Mouse (Mus musculus): ENCODE data around the gene Gm21972. TPM values are rescaled to one million over a fixed set of nuclear protein-coding genes. Genes with fewer than 3 reads are reported as not detected.

Gene Gm21972
- polyA plus RNA-seq, 1 experiment, result 1.0 TPM

DNA sequence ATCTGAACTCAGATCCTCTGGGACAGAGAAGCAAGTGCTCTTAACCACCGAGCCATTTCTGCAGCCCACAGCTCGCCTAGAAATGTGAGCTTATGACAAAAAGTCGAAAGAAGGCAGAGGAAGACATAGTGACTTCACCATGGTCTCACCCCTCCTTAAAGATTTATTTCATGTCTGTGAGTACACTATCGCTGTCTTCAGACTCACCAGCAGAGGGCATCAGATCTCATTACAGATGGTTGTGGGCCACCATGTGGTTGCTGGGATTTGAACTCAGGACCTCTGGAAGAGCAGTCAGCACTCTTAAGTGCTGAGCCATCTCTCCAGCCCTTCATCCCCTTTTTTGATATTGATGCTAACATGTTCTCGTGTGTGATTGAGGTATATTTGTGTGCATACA lies 41.2 kb downstream of the Gm21972 start:
- no peak for TF ChIP-seq TCF3 (IDR thresholded peaks at IDR 0.05; ENCODE audit: insufficient read length, low read depth)
- TF ChIP-seq MYOD1 (IDR thresholded peaks at IDR 0.05; ENCODE audit: control insufficient read depth in 1 of 3, insufficient read length in 2 of 3, low read depth in 2 of 3), result no peak
- TF ChIP-seq SRF (IDR thresholded peaks at IDR 0.05; ENCODE audit: control insufficient read depth, insufficient read length, low read depth), result no peak
- no peak for TF ChIP-seq TCF12 (IDR thresholded peaks at IDR 0.05; ENCODE audit: insufficient read depth, poor library complexity, severe bottlenecking)
- no peak for TF ChIP-seq CEBPB (IDR thresholded peaks at IDR 0.05; ENCODE audit: insufficient read depth, poor library complexity, severe bottlenecking)
- no peak for TF ChIP-seq REST (IDR thresholded peaks at IDR 0.05; ENCODE audit: insufficient read depth, insufficient read length)
- no peak for TF ChIP-seq USF1 (IDR thresholded peaks at IDR 0.05; ENCODE audit: low read depth)
- no peak for TF ChIP-seq POLR2AphosphoS2 (IDR thresholded peaks at IDR 0.05; ENCODE audit: insufficient read length, low read depth)
- no peak for TF ChIP-seq POLR2A (IDR thresholded peaks at IDR 0.05; ENCODE audit: insufficient read length, low read depth)
- no peak for TF ChIP-seq MAX (IDR thresholded peaks at IDR 0.05; ENCODE audit: low read depth)
- TF ChIP-seq E2F4 (IDR thresholded peaks at IDR 0.05; ENCODE audit: insufficient read depth), result no peak
- TF ChIP-seq MYOG (IDR thresholded peaks at IDR 0.05; ENCODE audit: control insufficient read depth in 1 of 3, insufficient read depth in 1 of 3, insufficient read length in 2 of 3, low read depth in 2 of 3), result no peak
- H3K36me3 ChIP-seq (ENCODE audit: control insufficient read depth, insufficient read depth), result peaks cover 8% of the 10 kb centered on the region
- no peaks in the 10 kb centered on the region for H3K79me2 ChIP-seq (ENCODE audit: control insufficient read depth, insufficient read depth)
- no peak overlapping the region for H3ac ChIP-seq (ENCODE audit: control insufficient read depth, insufficient read length)
- H3K27me3 ChIP-seq (ENCODE audit: control insufficient read depth, insufficient read depth, insufficient read length), result no peaks in the 10 kb centered on the region
- H3K4me3 ChIP-seq, result no peak overlapping the region
- no peak overlapping the region for H3K4me2 ChIP-seq (ENCODE audit: low read depth)

DNA sequence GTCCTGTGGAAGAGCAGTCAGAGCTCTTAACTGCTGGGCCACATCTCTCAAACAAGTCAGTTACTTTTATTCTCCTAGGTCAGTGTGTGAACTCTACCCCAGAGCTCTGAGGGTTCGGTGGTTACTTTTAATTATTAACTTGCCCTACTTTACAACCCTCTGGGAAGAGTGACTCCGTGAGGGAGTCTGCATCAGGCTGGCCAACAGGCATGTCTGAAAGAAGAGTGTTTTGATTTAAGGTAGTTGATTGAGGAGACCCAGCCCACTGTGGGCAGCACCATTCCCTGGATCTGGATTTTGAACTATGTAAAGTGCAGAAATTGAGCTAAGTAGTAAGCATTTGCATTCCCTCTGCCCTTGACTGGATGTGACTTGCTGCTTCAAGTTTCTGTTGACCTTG lies 42.6 kb downstream of the Gm21972 start:
- no peak overlapping the region for H3ac ChIP-seq (ENCODE audit: control insufficient read depth, insufficient read length)
- H3K79me2 ChIP-seq (ENCODE audit: control insufficient read depth, insufficient read depth), result no peaks in the 10 kb centered on the region
- H3K4me2 ChIP-seq (ENCODE audit: low read depth), result no peak overlapping the region
- H3K27me3 ChIP-seq (ENCODE audit: control insufficient read depth, insufficient read depth, insufficient read length), result no peaks in the 10 kb centered on the region
- TF ChIP-seq MYOD1 (IDR thresholded peaks at IDR 0.05; ENCODE audit: control insufficient read depth in 1 of 3, insufficient read length in 2 of 3, low read depth in 2 of 3) (no peak), TCF3 (IDR thresholded peaks at IDR 0.05; ENCODE audit: insufficient read length, low read depth) (no peak)
- peaks cover 8% of the 10 kb centered on the region for H3K36me3 ChIP-seq (ENCODE audit: control insufficient read depth, insufficient read depth)
- no peak overlapping the region for H3K4me3 ChIP-seq

DNA sequence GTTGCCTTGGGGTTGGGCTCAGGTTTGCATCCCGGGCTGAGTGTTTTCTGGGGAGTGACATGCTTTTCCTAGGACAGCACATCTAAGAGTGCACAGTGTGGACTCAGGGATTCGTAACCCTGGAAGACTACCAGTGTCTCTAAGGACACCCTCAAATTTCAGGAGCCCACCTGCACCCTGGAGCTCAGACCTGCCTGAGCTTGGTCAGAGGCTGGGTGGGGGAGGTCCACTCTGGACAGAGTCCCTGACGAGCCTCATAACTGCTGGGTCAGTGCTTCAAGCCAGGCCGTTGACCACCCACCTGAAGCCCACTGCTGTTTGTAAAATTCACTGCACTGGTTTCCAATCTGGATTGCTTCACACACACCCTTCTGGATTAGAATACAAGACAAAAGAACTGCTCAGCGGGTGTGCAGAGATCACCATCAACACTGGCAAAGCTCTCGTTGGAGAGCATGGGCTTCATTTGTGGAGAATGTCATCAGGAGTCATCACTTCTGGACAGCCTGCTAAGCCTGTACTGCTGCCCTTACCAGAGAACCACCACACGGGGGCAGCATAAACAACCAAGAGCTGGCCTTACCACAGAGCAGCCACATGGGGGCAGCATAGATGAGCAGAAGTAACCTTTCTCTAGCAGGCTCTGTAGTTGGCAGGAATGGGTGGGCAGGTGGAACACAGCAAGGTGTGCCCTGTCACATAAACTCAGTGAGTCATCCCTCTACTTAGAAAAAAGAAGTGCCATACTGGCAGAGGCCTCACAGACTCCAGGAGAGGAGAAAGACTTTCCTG lies 45.2 kb downstream of the Gm21972 start:
- no peak overlapping the region for H3K4me2 ChIP-seq (ENCODE audit: low read depth)
- no peaks in the 10 kb centered on the region for H3K27me3 ChIP-seq (ENCODE audit: control insufficient read depth, insufficient read depth, insufficient read length)
- no peaks in the 10 kb centered on the region for H3K79me2 ChIP-seq (ENCODE audit: control insufficient read depth, insufficient read depth)
- peaks cover 8% of the 10 kb centered on the region for H3K36me3 ChIP-seq (ENCODE audit: control insufficient read depth, insufficient read depth)
- no peak overlapping the region for H3ac ChIP-seq (ENCODE audit: control insufficient read depth, insufficient read length)
- no peak overlapping the region for H3K4me3 ChIP-seq
- TF ChIP-seq CEBPB (IDR thresholded peaks at IDR 0.05; ENCODE audit: insufficient read depth, poor library complexity, severe bottlenecking), result no peak
- no peak for TF ChIP-seq MAX (IDR thresholded peaks at IDR 0.05; ENCODE audit: low read depth)
- no peak for TF ChIP-seq TCF3 (IDR thresholded peaks at IDR 0.05; ENCODE audit: insufficient read length, low read depth)
- TF ChIP-seq REST (IDR thresholded peaks at IDR 0.05; ENCODE audit: insufficient read depth, insufficient read length), result no peak
- TF ChIP-seq USF1 (IDR thresholded peaks at IDR 0.05; ENCODE audit: low read depth), result no peak
- TF ChIP-seq POLR2A (IDR thresholded peaks at IDR 0.05; ENCODE audit: insufficient read length, low read depth), result no peak
- TF ChIP-seq E2F4 (IDR thresholded peaks at IDR 0.05; ENCODE audit: insufficient read depth), result no peak
- no peak for TF ChIP-seq TCF12 (IDR thresholded peaks at IDR 0.05; ENCODE audit: insufficient read depth, poor library complexity, severe bottlenecking)
- no peak for TF ChIP-seq MYOG (IDR thresholded peaks at IDR 0.05; ENCODE audit: control insufficient read depth in 1 of 3, insufficient read depth in 1 of 3, insufficient read length in 2 of 3, low read depth in 2 of 3)
- no peak for TF ChIP-seq SRF (IDR thresholded peaks at IDR 0.05; ENCODE audit: control insufficient read depth, insufficient read length, low read depth)
- TF ChIP-seq POLR2AphosphoS2 (IDR thresholded peaks at IDR 0.05; ENCODE audit: insufficient read length, low read depth), result no peak
- TF ChIP-seq MYOD1 (IDR thresholded peaks at IDR 0.05; ENCODE audit: control insufficient read depth in 1 of 3, insufficient read length in 2 of 3, low read depth in 2 of 3), result no peak

DNA sequence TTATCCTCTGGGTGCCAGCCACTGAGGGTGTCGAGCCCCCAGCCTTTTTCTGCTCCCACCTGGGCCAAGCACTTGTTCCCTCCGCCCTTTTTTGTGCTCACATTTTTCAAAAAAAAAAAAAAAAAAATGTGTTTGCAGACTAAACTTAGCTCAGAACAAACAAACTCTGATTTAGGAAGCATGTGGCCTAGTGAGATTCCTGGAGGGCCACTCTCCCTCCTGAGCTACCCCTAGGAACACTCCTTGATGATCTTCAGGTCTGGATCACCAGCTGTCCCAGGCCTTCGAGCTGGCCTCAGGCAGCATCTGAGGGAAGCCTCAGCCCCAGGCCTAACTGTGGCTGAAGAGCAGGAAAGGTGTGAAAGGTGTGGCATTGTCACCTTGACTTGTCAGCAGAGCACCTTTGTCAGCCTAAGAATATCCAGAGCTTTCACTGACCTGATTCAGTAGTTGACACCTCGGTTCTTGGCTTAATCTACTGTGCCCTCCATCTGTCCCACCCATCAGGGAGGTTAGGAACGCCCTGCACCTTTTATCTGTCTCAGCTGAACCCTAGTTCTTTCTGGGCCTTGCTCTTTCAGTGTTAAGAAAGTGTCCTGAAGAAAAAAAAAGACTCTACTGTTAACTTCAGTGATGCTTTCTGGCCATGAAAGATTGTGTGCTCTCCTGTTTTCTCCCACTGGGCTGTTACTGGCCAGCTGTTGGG lies 48.7 kb downstream of the Gm21972 start:
- TF ChIP-seq REST (IDR thresholded peaks at IDR 0.05; ENCODE audit: insufficient read depth, insufficient read length) (no peak), MYOD1 (IDR thresholded peaks at IDR 0.05; ENCODE audit: control insufficient read depth in 1 of 3, insufficient read length in 2 of 3, low read depth in 2 of 3) (no peak), CEBPB (IDR thresholded peaks at IDR 0.05; ENCODE audit: insufficient read depth, poor library complexity, severe bottlenecking) (no peak), POLR2AphosphoS2 (IDR thresholded peaks at IDR 0.05; ENCODE audit: insufficient read length, low read depth) (no peak), MYOG (IDR thresholded peaks at IDR 0.05; ENCODE audit: control insufficient read depth in 1 of 3, insufficient read depth in 1 of 3, insufficient read length in 2 of 3, low read depth in 2 of 3) (no peak)
- no peaks in the 10 kb centered on the region for H3K27me3 ChIP-seq (ENCODE audit: control insufficient read depth, insufficient read depth, insufficient read length)
- H3ac ChIP-seq (ENCODE audit: control insufficient read depth, insufficient read length), result no peak overlapping the region
- H3K4me2 ChIP-seq (ENCODE audit: low read depth), result no peak overlapping the region
- H3K4me3 ChIP-seq, result no peak overlapping the region
- no peaks in the 10 kb centered on the region for H3K79me2 ChIP-seq (ENCODE audit: control insufficient read depth, insufficient read depth)
- peaks cover 1% of the 10 kb centered on the region for H3K36me3 ChIP-seq (ENCODE audit: control insufficient read depth, insufficient read depth)
